Mouse (Mus musculus) testis, adult 2 months (tissue): ENCODE results near the gene Mier2.

ENCODE experiments used
- CTCF ChIP-seq: fragments of 200-500 bp; IDR thresholded peaks from 2 replicates; pipeline ENCODE4 v1.5.1; 2012; ENCODE audit warnings: low read depth, mild to moderate bottlenecking, inconsistent platforms, low read length, moderate library complexity; ENCODE audit not compliant: control insufficient read depth, insufficient read depth, insufficient replicate concordance
- POLR2A ChIP-seq: fragments of 200-500 bp; IDR thresholded peaks from 2 replicates; pipeline ENCODE4 v1.6.1; 2012; ENCODE audit warnings: low read depth, mild to moderate bottlenecking, inconsistent platforms, low read length, moderate library complexity; ENCODE audit not compliant: control insufficient read depth

DNA sequence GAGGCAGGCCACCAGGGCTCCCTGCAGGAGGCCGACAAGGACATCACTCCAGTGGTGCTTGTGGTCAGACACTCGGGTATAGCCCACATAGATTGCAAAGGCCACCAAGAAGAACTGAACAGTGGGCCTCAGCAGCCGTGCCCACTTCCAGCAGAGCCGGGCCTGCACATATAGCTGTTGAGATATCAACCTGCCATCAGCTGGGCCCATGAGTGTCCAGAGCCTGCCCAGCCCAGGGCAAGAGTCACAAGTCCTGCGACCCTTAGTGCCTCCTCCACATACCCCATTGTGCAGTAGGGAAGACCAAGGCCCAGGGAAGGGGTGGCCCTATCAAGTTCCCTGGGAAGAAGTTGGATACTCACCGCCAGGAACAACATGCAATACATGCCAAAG, 27.6 kb downstream of the Mier2 start:
- TF ChIP-seq CTCF (no peak), POLR2A (no peak)
